Mouse (Mus musculus) ovary, adult 2 months (tissue): ENCODE data around the gene 2310061I04Rik. TPM values are rescaled to one million over a fixed set of nuclear protein-coding genes. Genes with fewer than 3 reads are reported as not detected.

Experiments
- polyA plus RNA-seq: library from polyadenylated mRNA; depleted of rRNA; stranded (reverse); fragments of >200 nt; gene quantifications from 2 replicates; pipeline ENCODE4 v1.2.3, GENCODE M21; 2012; rRNA removed

2310061I04Rik gene
- polyA plus RNA-seq, result 43.5 and 45.4 TPM in 2 replicates

DNA sequence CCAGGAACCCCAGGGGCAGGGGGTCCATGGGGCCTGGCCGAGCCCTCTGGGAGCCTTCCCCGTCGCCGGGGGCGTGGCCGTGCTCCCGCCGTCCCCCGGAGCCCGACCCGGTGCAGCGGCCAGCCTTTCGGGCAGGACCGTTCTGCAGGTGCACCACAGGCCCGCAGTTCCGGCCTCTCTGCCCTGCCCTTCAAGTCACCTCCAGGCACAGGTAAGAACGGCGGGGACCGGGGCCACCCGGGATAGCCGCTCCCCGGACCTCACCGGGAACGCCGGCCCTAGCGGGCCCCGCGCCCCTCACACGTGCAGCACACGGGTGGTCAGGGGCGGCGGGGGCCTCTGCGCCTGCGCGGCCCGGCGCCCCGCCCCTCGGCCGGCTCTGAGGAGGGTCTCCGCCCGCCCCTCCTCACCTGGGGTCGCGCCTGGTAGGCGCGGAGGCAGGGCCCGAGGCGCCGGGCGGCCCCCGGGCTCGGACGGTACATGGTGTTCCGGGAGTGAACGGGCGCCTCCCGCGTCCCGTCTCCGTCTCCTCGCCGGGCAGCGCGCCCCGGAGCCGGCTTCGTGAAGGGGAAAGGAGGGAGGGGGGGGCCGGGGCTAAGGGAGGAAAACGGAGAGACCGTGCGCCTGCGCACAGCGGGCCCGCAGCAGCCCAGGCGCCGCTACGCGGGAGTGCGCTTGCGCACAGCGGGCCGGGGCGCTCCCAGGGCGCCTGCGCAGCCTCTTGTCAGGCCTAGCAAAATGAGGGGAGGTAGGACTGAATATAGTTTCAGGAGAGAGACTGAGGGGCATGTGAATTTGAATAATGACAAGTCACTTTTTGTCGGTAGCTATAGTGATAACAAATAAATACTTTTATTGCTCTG, at the start of gene 2310061I04Rik:
Gene 2310061I04Rik (minus strand): TSS at position 651 of the 863 bp plus-strand sequence.

DNA sequence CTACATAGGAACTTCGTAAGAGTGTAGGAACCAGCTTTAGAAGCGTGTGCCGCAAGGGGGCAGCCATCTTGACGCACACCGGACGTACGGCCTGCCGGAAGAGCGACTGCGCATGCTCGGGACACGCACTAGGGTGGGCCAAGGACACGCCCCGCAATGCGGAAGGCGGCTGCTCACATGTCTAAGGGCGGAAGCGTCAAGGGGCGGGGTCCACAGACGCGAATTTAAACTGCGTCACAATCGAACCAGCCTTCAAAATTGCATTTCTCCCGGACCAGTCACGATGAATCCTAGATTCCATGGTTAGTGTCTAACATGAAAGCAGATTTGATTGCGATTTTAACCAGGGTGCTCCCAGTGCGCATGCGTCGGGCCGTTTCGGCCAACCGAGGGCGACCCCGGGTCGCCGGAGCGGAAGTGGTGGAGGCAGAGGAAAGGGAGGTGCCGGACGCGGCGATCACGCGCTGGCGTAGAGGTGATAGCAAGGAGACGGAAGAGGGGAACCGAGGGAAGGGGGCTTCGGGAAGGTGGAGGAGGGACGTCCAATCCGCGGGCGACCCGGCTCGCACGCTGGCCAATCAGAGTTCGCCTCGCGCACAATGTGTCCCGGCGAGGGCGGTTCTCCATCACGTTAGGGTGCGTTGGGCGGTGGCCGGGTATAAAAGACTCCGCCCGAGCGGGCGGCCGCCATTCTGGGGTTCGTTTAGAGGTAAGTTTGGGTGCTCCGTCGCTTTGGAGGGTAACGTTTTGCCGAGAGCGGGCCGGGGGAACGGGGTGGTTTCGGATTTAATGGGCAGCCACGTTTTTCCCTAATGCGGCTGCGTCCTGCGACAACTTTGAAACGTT, 19.3 kb upstream of the 2310061I04Rik start, which contains the start of the genes Mrps18b and Ppp1r10:
Gene Mrps18b (minus strand): TSS at position 93 of the 846 bp plus-strand sequence.
Gene Ppp1r10 (plus strand): TSS at position 138 of the 846 bp plus-strand sequence.

DNA sequence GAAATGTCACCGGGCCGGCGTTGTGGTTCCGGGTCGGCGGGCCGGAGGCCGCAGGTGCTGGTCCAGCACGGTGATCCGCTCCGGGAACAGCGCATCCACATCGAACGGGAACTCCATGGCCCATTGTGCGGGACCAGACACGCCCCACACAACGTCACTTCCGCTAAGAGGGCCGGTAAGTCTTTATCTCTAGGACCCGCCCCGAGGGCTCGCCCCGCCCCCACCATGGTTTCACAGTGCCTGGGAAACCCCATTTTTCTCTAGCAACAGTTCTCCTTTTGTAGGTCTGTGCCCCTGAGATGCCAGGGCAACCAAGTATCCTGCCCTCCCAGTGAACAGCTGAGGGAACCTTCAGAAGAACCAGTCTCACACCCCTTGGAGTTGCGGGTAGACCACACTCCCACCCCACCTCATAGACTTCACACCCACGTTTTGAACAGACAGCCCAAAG, 12.7 kb upstream of the 2310061I04Rik start, which contains the start of gene Atat1:
Gene Atat1 (minus strand): TSS at position 157 of the 451 bp plus-strand sequence.

DNA sequence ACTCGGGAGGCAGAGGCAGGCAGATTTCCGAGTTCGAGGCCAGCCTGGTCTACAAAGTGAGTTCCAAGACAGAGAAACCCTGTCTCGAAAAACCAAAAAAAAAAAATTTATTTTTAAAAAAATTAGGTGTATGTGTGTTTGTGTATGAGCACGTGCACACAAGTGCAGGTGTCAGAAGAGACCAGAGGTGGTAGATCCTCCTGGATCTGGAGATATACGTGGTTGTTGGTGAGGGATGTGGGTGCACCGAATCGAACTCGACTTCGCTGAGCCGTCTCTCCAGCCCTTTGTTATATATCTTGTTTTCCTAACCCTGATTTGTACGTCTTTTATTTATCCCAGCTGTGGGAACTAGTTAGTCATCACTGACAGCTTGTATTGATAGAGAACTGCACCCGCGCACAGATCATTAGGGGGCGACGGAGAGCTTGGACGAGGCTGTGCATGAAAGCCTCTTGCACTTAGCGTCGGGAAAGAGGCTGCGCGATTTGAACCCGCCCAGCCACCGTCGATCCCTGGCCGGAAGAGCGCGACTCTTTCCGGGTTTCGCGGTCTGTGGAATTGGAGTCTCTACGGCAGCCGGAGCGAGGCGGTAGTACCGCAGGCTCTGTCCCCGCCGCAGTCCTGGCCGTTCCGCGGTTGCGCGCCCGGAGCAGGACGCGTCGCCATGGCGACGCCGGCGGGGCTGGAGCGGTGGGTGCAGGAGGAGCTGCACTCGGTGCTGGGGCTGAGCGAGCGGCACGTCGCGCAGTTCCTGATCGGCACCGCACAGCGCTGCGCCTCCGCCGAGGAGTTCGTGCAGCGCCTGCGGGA, 17.8 kb downstream of the 2310061I04Rik start, which contains the start of gene Dhx16:
Gene Dhx16 (plus strand): TSS at position 575 of the 813 bp plus-strand sequence.

DNA sequence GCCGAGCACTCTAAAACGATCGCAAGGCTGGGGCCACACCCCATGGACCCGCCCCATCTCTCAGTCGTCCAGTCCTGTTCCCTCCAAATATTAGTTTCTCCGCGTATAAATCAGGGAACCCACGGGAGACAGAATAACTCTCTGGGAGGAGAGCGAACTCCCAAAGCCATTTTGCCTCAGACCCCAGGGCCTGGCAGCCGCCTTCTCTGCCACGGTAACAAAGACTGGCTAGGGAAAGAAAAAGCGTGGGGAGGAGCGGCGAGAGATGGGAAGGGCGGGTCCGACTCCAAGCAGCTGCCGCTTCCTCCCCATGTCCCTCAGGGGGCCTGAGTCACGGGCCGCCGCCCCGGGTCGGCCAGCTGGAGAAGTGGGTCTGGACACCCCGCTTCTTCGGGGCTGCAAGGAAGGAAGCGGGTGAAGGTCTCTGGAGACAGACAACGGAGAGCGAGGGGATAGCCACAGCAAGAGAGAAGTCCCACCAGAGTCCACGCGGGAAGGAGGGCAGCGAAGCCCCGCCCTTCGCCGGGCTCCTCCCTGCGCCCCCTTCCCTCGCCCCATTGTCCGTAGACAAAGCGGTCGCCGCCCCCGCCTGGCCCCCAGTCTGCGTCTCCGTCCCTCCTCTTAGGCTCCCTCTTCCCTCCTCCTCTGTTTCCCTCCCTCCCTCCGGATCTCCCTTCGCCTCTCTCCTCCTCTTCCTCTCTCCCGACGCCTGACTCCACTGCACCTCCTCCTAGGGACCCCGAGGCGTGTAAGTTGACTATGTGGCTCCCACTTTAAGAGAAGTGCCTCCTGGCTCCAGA, 31.6 kb downstream of the 2310061I04Rik start, which contains the start of gene Ppp1r18:
Gene Ppp1r18 (plus strand): TSS at position 113 of the 800 bp plus-strand sequence.

DNA sequence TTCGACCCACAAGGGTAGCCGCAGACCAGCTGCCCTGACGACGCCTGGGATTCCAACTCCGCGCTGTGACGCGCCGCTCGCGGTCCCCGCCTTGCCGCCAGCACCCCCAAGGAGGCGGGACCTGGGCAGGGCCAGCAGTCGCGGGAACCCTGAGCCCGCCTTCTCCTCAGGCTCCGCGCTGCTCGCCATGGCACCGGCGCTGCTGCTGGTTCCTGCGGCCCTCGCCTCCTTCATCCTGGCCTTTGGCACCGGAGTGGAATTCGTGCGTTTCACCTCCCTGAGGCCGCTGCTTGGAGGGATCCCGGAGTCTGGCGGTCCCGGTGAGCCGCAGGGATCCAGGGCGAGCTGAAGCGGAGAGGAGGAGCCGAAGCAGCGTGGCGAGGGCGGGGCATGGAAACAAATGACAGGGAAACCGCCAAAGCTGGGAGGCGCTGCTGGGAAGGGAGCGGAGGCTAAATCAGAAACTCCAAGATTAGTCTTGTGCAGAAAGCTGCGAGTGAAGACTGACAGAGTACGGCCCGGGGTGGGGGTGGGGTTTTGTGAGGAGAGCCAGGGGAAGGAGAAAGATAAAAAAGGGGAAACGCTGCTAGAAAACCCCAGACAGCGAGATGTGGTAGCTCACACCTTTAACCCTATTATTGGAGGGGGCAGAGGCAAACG, 35.9 kb downstream of the 2310061I04Rik start, which contains the start of gene Nrm:
Gene Nrm (plus strand): TSS at position 121 of the 660 bp plus-strand sequence.

Other genes starting within 250 kb of the 2310061I04Rik start
- 71.0 and 77.4 TPM in 2 replicates for gene Vars2, start 229.8 kb downstream of the 2310061I04Rik start, polyA plus RNA-seq
- 35.2 and 36.6 TPM in 2 replicates for gene Gtf2h4, start 223.7 kb downstream of the 2310061I04Rik start, polyA plus RNA-seq
- gene Ddr1, start 192.8 kb downstream of the 2310061I04Rik start, polyA plus RNA-seq, result 131 and 142 TPM in 2 replicates
- 47.8 and 66.0 TPM in 2 replicates for gene Ier3, start 75.7 kb downstream of the 2310061I04Rik start, polyA plus RNA-seq
- 78.1 and 82.9 TPM in 2 replicates for gene Flot1, start 74.2 kb downstream of the 2310061I04Rik start, polyA plus RNA-seq
- 710 and 975 TPM in 2 replicates for gene Tubb5, start 59.1 kb downstream of the 2310061I04Rik start, polyA plus RNA-seq
- gene Mdc1, start 55.9 kb downstream of the 2310061I04Rik start, polyA plus RNA-seq, result 8.5 and 10.1 TPM in 2 replicates
- gene Nrm, start 36.1 kb downstream of the 2310061I04Rik start, polyA plus RNA-seq, result 26.5 and 32.4 TPM in 2 replicates
- gene Ppp1r18, start 31.8 kb downstream of the 2310061I04Rik start, polyA plus RNA-seq, result 41.5 and 48.5 TPM in 2 replicates
- gene Dhx16, start 17.6 kb downstream of the 2310061I04Rik start, polyA plus RNA-seq, result 84.3 and 95.7 TPM in 2 replicates
- 124 and 129 TPM in 2 replicates for gene Atat1, start 12.6 kb upstream of the 2310061I04Rik start, polyA plus RNA-seq
- gene Mrps18b, start 19.0 kb upstream of the 2310061I04Rik start, polyA plus RNA-seq, result 85.0 and 105 TPM in 2 replicates
- 41.0 and 47.6 TPM in 2 replicates for gene Ppp1r10, start 19.0 kb upstream of the 2310061I04Rik start, polyA plus RNA-seq
- gene Abcf1, start 72.3 kb upstream of the 2310061I04Rik start, polyA plus RNA-seq, result 92.0 and 103 TPM in 2 replicates
- 33.9 and 37.8 TPM in 2 replicates for gene Gnl1, start 82.4 kb upstream of the 2310061I04Rik start, polyA plus RNA-seq
- 33.3 and 37.1 TPM in 2 replicates for gene Prr3, start 82.8 kb upstream of the 2310061I04Rik start, polyA plus RNA-seq
- gene H2-T24, start 123.1 kb upstream of the 2310061I04Rik start, polyA plus RNA-seq, result 0.67 and 2.2 TPM in 2 replicates
- 139 and 154 TPM in 2 replicates for gene H2-T23, start 135.4 kb upstream of the 2310061I04Rik start, polyA plus RNA-seq
- 38.3 and 50.5 TPM in 2 replicates for gene H2-T22, start 145.3 kb upstream of the 2310061I04Rik start, polyA plus RNA-seq
- not detected in 2 replicates for gene Gm6034, start 145.5 kb upstream of the 2310061I04Rik start, polyA plus RNA-seq
- gene Gm11127, start 160.9 kb upstream of the 2310061I04Rik start, polyA plus RNA-seq, result 0.26 and 0.37 TPM in 2 replicates
- 0.18 TPM in 1 of 2 replicates, not detected in the other for gene Gm19684, start 224.2 kb upstream of the 2310061I04Rik start, polyA plus RNA-seq
- gene Gm7030, start 232.0 kb upstream of the 2310061I04Rik start, polyA plus RNA-seq, result not detected in 2 replicates